Mouse (Mus musculus) c-Kit-negative CD71-positive TER-119-positive erythroid progenitor cells, embryonic 14.5 days (primary cell): ENCODE results near the gene Fam69a.
"Not testable (repeated sequence)": the region's sequence is repeated elsewhere in the genome, so short reads cannot be mapped to it uniquely, and the experiment has no call there.

Source experiments
- DNase-seq: peaks from one replicate; pipeline ENCODE4 v3.0.0-alpha.2; 2013; ENCODE audit warnings: low read depth, low spot score

The Fam69a gene

DNA sequence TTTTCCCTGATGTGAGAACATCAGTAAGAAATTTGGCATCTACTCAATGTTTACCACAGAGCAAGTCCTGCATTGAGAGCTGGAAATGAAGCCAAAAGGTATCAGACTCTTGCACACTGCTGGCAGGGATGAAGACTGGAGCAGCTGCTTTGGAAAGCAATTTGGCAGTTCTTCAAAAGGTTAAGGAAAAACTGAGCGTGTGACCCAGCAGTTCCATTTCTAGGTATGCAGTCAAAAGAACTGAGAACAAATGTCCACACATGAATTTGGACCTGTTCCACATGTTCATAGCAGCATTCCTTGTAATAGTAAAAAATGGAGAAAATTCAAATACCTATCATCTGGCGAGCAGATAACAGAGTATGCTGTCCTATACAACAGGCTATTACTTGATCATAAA lies 39.3 kb downstream of the Fam69a start:
- DNase-seq = no peak

- no peak for DNase-seq
These were observed 40.4 kb downstream of the Fam69a start for GRCm38 (mm10) chr5:107946475-107946874.

GRCm38 (mm10) chr5:107943526-107943925 lies 43.4 kb downstream of the Fam69a start:
- no peak for DNase-seq

GRCm38 (mm10) chr5:107942941-107943340 lies 43.9 kb downstream of the Fam69a start:
- no peak for DNase-seq

GRCm38 (mm10) chr5:107941222-107941621 lies 45.7 kb downstream of the Fam69a start:
- DNase-seq = no peak

DNA sequence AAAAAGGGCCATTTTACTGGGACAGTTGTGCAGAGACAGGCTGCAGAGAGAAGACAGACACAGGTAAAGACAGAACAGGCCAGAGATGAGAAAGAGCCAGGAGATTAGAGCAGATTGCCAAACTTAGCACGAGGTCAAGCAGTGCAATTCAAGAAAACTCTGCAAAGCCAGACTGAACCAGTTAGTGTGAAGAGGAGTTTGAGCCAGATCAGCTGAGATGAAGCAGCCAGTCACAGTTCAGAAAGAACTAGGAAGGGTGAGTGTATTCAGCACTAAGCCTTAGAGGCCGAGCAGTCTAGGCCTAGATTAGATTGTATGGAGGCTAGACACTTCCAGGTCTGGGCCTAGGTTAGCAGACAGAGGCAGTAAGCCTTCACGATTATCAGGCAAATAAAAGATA lies 47.2 kb downstream of the Fam69a start:
- DNase-seq = no peak

DNA sequence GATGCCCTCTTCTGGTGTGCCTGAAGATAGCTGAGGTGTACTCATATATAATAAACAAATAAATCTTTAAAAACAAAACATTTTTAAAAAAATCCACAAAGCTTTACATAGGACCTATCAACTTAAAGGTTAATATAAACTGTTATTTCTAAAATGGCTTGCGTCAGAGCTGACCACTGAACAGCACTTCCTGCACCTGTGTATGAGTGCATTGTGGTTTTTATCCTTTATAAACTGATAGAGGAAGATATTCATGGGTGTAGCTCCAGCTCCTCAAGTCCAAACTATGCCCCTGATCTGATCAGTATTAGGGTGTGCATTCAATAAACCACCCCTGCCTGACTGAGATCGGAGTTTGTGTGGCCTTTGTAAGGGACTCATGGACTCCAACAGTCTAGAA lies 48.0 kb downstream of the Fam69a start:
- no peak for DNase-seq

GRCm38 (mm10) chr5:107938483-107938882 lies 48.4 kb downstream of the Fam69a start:
- DNase-seq = not testable (repeated sequence)

DNA sequence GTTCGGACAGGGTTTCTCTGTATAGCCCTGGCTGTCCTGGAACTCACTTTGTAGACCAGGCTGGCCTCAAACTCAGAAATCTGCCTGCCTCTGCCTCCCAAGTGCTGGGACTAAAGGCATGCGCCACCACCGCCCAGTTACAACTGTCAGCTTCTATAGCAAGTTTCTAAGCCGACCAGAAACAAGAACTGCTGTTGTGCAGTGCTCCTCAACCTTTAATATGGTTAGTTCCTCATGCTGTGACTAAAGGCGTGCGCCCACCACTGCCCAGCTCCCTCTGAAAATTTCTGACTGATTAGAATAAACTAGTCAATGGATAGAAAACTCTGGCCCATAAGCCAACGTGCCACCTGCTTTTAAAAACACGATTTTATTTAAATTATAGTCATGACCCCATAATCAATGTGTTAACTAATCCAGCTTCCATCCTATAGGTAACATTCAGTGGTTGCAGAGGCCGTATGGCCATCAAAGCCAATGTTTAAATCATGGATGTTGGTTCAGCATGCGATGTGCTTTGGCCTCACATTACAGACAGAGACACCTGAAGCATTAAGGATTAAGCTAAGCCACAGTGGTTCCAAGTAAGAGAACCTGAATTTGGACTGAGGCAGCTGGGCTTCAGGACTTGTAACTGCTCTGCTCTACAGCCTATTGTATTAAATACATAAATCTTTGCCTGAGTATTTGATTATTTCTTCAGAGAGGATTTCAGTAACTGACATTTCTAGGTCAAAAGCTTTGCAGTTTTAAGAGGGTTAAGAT lies 50.1 kb downstream of the Fam69a start:
- no peak for DNase-seq

- DNase-seq = no peak
These were observed 51.9 kb downstream of the Fam69a start for GRCm38 (mm10) chr5:107934770-107935543.

GRCm38 (mm10) chr5:107933202-107933974 lies 53.5 kb downstream of the Fam69a start:
- DNase-seq = no peak

GRCm38 (mm10) chr5:107932556-107932955 lies 54.3 kb downstream of the Fam69a start:
- DNase-seq = no peak

GRCm38 (mm10) chr5:107926550-107927249 lies 60.2 kb downstream of the Fam69a start:
- DNase-seq = no peak

DNA sequence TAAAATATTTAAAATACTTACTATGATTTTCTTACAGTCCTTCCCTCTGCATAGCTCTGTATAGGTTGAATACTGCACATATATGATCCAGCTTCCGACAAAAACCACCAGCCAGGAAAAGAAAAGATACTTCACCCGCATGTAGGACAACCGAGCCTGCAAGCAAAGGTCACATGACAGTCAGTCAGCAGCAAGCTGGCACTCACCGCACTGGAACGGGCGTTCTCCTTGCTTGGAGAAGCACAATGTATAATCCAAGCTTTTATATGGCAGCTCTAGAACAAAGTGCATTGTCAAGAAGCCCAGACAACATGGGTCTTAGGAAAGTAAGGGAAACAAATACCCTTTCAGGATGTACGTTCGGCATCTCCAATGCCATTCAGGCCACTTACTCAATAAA lies 62.3 kb downstream of the Fam69a start:
- DNase-seq = no peak

GRCm38 (mm10) chr5:107922836-107923235 lies 64.0 kb downstream of the Fam69a start:
- no peak for DNase-seq

GRCm38 (mm10) chr5:107921400-107922252 lies 65.3 kb downstream of the Fam69a start:
- DNase-seq = peak; percentile 59

GRCm38 (mm10) chr5:107915280-107915679 lies 71.6 kb downstream of the Fam69a start:
- DNase-seq = no peak

- no peak for DNase-seq
These were observed 75.9 kb downstream of the Fam69a start for GRCm38 (mm10) chr5:107911012-107911411.

DNA sequence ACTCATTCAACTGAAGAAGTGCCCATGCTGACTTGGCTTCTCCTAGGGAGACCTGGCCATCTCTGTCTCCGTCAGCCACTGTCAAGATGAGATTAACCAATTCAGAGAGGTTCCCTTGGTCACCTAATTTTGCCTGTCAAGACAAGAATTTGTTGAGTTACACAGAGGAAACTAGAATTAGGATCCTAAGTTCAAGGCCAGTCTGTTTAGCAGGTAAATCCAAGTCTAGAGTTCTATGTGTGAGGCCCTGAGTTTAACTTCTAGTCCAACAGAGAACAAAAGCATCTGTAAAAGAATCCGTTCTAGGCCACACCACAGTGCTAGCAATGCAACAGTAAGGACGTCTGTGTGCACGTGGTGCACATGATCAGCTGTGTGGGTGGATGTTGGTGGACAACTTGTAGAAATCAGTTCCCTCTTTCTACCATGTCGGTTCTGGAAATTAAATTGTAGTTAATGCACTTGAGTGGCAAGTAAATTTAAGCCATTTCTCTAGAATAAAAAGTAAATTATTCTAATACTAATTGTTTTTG lies 76.7 kb downstream of the Fam69a start:
- no peak for DNase-seq

- DNase-seq = no peak
These were observed 77.2 kb downstream of the Fam69a start for GRCm38 (mm10) chr5:107909668-107910067.
